Mouse (Mus musculus) embryonic facial prominence, embryonic 11.5 days (tissue): ENCODE results near the gene Gm11032. TPM values are rescaled to one million over a fixed set of nuclear protein-coding genes. Genes with fewer than 3 reads are reported as not detected.
A peak's percentile ranks its signal among the peaks of the same experiment; 100 is the strongest.
"Not testable (repeated sequence)": the region's sequence is repeated elsewhere in the genome, so short reads cannot be mapped to it uniquely, and the experiment has no call there.

ENCODE experiments used
- ATAC-seq: fragments of 200-750 bp; cut with Nextera tagmentation; replicated peaks from 2 replicates; pipeline ENCODE4 v1.8.0; 2017; ENCODE audit warnings: low read depth; ENCODE audit not compliant: insufficient number of reproducible peaks, low FRiP score, low TSS enrichment
- DNase-seq: peaks from one replicate; pipeline ENCODE4 v3.0.0-alpha.2; 2015; ENCODE audit warnings: low spot score
- H3K27ac ChIP-seq: fragments of 300-500 bp; sonication (generic); replicated peaks from 2 replicates; pipeline ENCODE4 v1.5.1; 2014; ENCODE audit warnings: mild to moderate bottlenecking, low read depth, low read length, control low read depth
- H3K27me3 ChIP-seq: fragments of 300-500 bp; sonication (generic); 2 replicates; pipeline ENCODE4 v1.6.1; 2014; ENCODE audit warnings: mild to moderate bottlenecking, low read length, moderate library complexity, mixed read lengths; ENCODE audit not compliant: control insufficient read depth, insufficient read depth
- H3K36me3 ChIP-seq: fragments of 300-500 bp; sonication (generic); replicated peaks from 2 replicates; pipeline ENCODE4 v1.6.1; 2014; ENCODE audit warnings: low read depth, mild to moderate bottlenecking, low read length, moderate library complexity, mixed read lengths; ENCODE audit not compliant: control insufficient read depth, insufficient read depth
- H3K4me1 ChIP-seq: fragments of 300-500 bp; sonication (generic); 2 replicates; pipeline ENCODE4 v1.6.1; 2014; ENCODE audit warnings: low read length, mixed read lengths; ENCODE audit not compliant: control insufficient read depth, insufficient read depth
- H3K4me2 ChIP-seq: fragments of 300-500 bp; sonication (generic); 2 replicates; pipeline ENCODE4 v1.6.1; 2014; ENCODE audit warnings: low read depth, mild to moderate bottlenecking, control low read depth, low read length, moderate library complexity
- H3K4me3 ChIP-seq: fragments of 300-500 bp; sonication (generic); 2 replicates; pipeline ENCODE4 v1.5.1; 2014; ENCODE audit warnings: low read depth, low read length, control low read depth
- H3K9ac ChIP-seq: fragments of 300-500 bp; sonication (generic); replicated peaks from 2 replicates; pipeline ENCODE4 v1.6.1; 2014; ENCODE audit warnings: mild to moderate bottlenecking, control low read depth, low read length
- H3K9me3 ChIP-seq: fragments of 300-500 bp; sonication (generic); replicated peaks from 2 replicates; pipeline ENCODE4 v1.6.1; 2016; ENCODE audit warnings: mild to moderate bottlenecking, low read length, inconsistent platforms, mixed read lengths; ENCODE audit not compliant: control insufficient read depth
- WGBS: fragments of 180-500 bp; shearing (Covaris S2); extraction: QIAGEN DNeasy Blood & Tissue Kit; methylation state at CpG from one replicate; pipeline ENCODE4 v1.1.7; 2014; 5-methylcytosine and 5-hydroxymethylcytosine counted together
- polyA plus RNA-seq: library from polyadenylated mRNA; unstranded; fragments of >200 nt; fragmentation: Nextera tagmentation; extraction: Ambion mirVana; gene quantifications from 2 replicates; pipeline ENCODE4 v1.2.1, GENCODE M21; 2014

Gm11032 gene
- polyA plus RNA-seq, result not detected in 2 replicates

DNA sequence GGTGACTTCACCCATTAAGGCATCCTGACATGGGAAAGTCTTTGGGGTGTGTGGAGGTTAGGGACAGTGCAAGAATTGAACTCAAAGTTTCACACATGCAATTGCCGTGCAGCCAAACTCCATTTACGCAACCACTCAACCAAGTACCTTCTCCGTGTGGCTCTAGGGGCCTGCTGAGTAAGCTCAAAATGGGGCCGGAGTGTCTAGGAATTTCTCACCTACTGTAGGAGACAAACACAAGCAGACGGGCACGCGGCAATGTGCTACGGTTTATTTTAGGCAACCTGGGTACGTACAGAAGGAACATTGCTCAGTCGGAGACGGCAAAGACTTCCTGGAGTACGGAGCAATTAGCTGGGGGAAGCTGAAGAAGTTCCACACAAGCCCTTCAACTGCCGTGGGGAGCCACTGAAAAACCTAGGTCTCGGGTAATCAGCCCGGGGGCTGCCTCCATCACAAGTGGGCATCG lies at the start of gene Gm11032:
Gm11032 (plus strand) TSS at position 51 of the 469 bp plus-strand sequence.
- Histone ChIP-seq H3K9me3 (no peaks in the 10 kb centered on the region), H3K27me3 (no peaks in the 10 kb centered on the region), H3K9ac (no peak within 1 kb of the TSS), H3K36me3 (no peaks in the 10 kb centered on the region), H3K27ac (no peak within 1 kb of the TSS), H3K4me1 (no peaks in the 10 kb centered on the region), H3K4me3 (no peak within 1 kb of the TSS), H3K4me2 (no peak within 1 kb of the TSS)
- DNase-seq (no peak), ATAC-seq (no peak)
- WGBS, result 78% methylated on average over 16 of the region's 16 CpGs

DNA sequence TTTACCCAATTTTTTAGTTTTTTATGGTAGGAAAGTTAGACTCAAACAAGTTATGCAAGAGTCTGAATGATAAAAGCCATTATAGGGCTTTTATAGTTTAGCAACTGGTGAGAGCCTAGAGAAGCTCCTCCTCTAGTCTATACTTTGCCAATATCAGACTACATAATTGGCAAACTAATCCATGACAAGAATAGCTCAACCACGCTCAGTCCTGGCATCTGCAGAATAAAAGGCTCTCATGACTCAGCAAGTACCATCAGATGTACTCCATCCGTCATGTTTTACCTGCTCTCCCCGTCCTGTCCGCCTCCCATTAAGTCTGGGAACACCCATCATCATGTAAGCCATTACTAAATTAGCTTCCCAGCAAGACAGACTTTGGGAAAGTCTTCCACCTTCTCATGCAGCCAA lies 48.4 kb upstream of the Gm11032 start:
- Histone ChIP-seq H3K36me3 (no peaks in the 10 kb centered on the region), H3K4me2 (no peak overlapping the region), H3K9me3 (no peaks in the 10 kb centered on the region), H3K27me3 (no peaks in the 10 kb centered on the region), H3K4me3 (no peak overlapping the region), H3K27ac (no peak overlapping the region), H3K9ac (no peak overlapping the region), H3K4me1 (no peaks in the 10 kb centered on the region)
- 87% methylated on average over 4 of the region's 4 CpGs for WGBS
- ATAC-seq (no peak), DNase-seq (no peak)

DNA sequence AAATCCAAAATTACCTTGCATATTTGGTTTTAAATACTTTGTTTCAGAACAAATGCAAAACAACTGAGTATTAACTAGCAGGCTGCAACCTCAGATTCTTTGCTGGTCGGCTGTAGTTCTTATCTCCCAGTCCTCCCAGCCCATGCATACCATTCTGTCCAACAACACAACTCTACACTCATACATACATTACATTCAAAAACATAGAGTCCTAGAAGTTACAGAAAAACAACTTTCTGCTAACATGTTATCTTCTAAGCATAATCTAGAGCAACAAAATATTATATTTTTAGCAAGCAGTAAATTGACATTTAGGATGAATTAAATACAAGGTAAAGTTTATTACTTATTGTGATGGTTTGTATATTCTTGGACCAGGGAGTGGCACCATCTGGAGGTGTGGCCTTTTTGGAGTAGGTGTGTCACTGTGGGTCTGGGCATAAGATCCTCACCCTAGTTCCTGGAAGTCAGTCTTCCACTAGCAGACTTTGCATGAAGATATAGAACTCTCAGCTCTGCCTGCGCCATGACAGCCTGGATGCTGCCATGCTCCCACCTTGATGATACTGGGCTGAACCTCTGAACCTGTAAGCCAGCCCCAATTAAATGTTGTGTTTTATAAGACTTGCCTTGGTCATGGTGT lies 43.7 kb upstream of the Gm11032 start:
- not testable (repeated sequence) for H3K4me1 ChIP-seq

DNA sequence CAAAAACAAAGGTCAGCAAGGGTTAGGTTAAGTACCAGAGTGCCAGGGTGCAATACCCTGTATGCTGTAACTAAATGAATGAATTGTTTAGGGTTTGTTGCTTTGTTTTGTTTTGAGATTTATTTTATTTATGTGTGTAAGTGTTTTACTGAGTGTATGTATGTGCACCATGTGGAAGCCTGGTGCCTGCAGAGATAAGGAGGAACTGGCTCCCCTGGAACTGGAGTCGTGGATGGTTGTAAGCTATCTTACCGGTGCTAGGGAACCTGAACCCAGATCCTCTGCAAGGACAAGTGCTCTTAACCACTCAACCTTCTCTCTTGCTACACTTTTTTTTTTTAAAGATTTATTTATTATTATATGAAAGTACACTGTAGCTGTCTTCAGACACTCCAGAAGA lies 42.8 kb upstream of the Gm11032 start:
- Histone ChIP-seq H3K27ac (no peak overlapping the region), H3K4me3 (no peak overlapping the region), H3K4me1 (no peaks in the 10 kb centered on the region), H3K9ac (no peak overlapping the region), H3K36me3 (no peaks in the 10 kb centered on the region), H3K9me3 (no peaks in the 10 kb centered on the region), H3K4me2 (no peak overlapping the region), H3K27me3 (no peaks in the 10 kb centered on the region)
- 100% methylated on average over 2 of the region's 2 CpGs for WGBS
- DNase-seq (no peak), ATAC-seq (no peak)

More for the DNA sequence above, 43.7 kb upstream of the Gm11032 start:
- H3K36me3 ChIP-seq, H3K4me2 ChIP-seq, H3K4me3 ChIP-seq, H3K27me3 ChIP-seq, ATAC-seq, H3K9me3 ChIP-seq, H3K9ac ChIP-seq, DNase-seq, H3K27ac ChIP-seq: not testable (repeated sequence)
- 86% methylated on average over 2 of the region's 2 CpGs for WGBS

DNA sequence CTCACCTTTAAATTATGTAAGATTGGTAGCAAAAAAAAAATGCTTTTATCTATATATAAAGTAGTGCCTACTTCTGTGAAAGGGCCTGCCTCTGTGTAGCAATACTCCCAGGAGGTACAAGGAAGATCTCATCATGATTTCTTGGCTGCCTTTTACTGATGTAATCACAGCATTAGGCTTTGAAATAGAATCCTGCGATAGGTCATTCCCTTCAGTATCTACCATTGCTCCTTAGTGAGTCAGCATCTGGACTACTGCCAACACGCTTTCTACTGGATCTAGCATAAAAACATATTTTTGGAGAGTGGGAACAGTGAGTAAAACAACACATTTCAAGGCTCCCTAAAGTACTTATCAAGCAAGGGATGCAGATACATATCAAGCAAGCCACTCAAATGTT lies 41.2 kb upstream of the Gm11032 start:
- Histone ChIP-seq H3K27me3 (no peaks in the 10 kb centered on the region), H3K36me3 (no peaks in the 10 kb centered on the region), H3K9ac (no peak overlapping the region), H3K4me3 (no peak overlapping the region), H3K9me3 (no peaks in the 10 kb centered on the region), H3K27ac (no peak overlapping the region), H3K4me1 (no peaks in the 10 kb centered on the region), H3K4me2 (no peak overlapping the region)
- ATAC-seq, result no peak
- 87% methylated on average over 2 of the region's 2 CpGs for WGBS
- no peak for DNase-seq

DNA sequence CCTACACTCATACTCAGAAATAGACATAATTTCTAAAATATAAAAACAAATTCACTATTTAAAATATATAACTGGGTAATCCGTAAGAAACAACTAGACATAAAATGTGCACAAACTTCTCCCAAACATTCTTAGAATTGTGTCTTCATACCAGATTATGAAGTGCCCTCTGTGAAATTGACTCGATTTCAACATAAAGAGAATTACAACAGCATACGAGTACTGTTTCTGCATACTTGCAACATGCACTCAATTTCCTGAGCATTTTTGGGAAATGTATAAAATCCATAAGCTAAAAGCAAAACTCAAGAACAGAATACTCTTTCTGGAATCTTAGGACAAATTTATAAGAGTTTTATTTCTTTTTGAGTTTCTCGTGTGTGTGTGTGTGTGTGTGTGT lies 28.1 kb upstream of the Gm11032 start:
- Histone ChIP-seq H3K4me2 (no peak overlapping the region), H3K27me3 (no peaks in the 10 kb centered on the region), H3K4me1 (no peaks in the 10 kb centered on the region), H3K27ac (no peak overlapping the region), H3K36me3 (no peaks in the 10 kb centered on the region), H3K9ac (no peak overlapping the region), H3K4me3 (no peak overlapping the region), H3K9me3 (no peaks in the 10 kb centered on the region)
- DNase-seq (no peak), ATAC-seq (no peak)
- 85% methylated on average over 4 of the region's 4 CpGs for WGBS

DNA sequence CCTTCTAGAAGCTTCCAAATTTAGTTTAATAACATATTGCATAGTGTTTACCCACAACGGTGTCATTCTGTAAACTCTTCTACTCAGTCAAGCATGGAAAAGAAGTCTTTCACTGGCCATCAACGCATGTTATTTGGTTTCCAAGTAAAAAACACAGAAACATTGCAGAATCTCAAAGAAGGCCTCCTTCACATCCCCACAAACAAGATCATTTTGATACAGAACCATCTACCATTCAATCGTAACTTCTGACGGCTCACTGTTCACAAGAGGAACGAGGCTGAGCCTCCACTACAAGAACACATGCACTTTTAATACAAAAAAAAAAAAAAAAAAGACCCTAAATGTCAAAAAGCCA lies 26.4 kb upstream of the Gm11032 start:
- ATAC-seq, result no peak

DNA sequence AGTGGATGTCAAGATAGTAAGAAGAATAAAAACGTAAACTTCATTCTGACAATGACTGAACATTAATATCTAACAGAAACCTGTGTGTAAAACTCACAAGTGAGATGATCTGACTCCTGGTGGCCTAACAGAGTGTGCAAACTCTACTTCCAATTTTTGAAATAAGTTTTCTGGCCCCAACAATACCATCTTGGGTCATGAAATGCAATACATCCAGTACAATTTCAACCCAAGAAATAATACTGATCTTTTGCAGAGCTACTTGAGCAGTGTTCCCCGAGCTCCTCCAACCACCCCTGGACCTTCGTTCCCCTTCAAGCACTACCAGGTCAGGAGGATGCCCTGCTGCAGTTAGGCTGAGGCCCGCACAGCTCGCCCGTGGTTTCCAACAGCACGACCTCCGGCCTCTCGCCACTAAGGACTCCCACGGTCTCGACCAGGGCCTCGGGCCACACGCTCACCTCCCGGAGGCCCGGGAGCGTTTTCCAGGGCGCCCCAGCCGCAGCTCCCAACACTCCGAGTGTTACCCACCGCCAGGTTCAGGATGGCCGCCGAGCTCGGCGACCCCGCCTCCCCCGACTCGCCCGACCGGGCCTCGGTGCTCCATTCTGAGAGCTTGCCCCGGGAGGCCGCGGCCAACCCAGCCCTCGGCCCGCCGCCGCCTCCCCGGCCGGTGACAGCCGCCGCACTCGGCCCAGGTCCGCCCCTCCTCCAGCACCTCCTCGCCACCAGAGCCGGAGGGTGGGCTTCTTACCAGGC lies 25.8 kb upstream of the Gm11032 start:
- Histone ChIP-seq H3K27ac (peak overlapping the region; percentile 72), H3K4me2 (peak overlapping the region; percentile 57), H3K27me3 (no peaks in the 10 kb centered on the region), H3K9me3 (no peaks in the 10 kb centered on the region), H3K4me3 (peak overlapping the region; percentile 91), H3K36me3 (no peaks in the 10 kb centered on the region), H3K9ac (peak overlapping the region; percentile 95), H3K4me1 (no peaks in the 10 kb centered on the region)
- peak; percentile 87 for ATAC-seq
- DNase-seq, result peak; percentile 48
- 2% methylated on average over 41 of the region's 45 CpGs for WGBS

More for the DNA sequence above, 26.4 kb upstream of the Gm11032 start:
- Histone ChIP-seq H3K27me3 (no peaks in the 10 kb centered on the region), H3K9ac (peak overlapping the region; percentile 26; the same call in 1 of the 2 replicates), H3K4me2 (peak overlapping the region; percentile 57), H3K4me1 (no peaks in the 10 kb centered on the region), H3K36me3 (no peaks in the 10 kb centered on the region), H3K27ac (no peak overlapping the region), H3K4me3 (peak overlapping the region; percentile 91), H3K9me3 (no peaks in the 10 kb centered on the region)
- DNase-seq, result no peak
- WGBS, result 49% methylated on average over 5 of the region's 5 CpGs
